Mouse (Mus musculus): Measurements from ENCODE around the gene Fam57b.
"Not testable (repeated sequence)": the region's sequence is repeated elsewhere in the genome, so short reads cannot be mapped to it uniquely, and the experiment has no call there.

Gene Fam57b

DNA sequence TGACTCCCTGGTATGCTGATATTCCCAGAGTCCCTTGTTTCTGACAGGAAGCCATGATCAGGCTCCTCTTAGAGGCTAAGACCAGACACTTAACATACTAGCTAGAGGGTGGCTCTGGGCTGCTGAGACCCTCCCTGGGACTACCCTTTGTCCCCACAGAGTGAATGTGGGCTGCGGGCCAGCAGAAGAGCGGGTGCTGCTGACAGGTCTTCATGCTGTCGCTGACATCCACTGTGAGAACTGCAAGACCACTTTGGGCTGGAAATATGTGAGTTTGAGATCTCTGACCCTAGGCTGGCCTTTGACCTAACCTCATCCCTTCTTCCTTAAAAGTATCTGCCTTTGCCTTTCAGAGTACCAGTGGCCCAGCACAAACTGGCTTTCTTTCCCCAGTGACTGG, 19.3 kb upstream of the Fam57b start:
- no peak for DNase-seq (ENCODE audit: low read depth, low spot score)

DNA sequence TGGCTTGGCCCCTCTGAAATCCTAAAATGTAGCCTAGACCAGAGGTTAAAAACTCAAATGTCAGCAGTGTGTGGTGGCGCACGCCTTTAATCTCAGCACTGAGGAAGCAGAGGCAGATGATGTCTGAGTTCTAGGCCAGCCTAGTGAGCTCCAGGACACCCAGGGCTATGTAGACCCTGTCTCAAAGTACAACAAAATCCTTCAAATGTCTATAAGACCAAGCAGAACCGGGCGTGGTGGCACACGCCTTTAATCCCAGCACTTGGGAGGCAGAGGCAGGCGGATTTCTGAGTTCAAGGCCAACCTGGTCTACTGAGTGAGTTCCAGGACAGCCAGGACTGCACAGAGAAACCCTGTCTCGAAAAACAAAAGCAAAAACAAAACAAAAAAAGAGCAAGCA, 18.4 kb upstream of the Fam57b start:
- not testable (repeated sequence) for DNase-seq (ENCODE audit: low read depth, low spot score)

DNA sequence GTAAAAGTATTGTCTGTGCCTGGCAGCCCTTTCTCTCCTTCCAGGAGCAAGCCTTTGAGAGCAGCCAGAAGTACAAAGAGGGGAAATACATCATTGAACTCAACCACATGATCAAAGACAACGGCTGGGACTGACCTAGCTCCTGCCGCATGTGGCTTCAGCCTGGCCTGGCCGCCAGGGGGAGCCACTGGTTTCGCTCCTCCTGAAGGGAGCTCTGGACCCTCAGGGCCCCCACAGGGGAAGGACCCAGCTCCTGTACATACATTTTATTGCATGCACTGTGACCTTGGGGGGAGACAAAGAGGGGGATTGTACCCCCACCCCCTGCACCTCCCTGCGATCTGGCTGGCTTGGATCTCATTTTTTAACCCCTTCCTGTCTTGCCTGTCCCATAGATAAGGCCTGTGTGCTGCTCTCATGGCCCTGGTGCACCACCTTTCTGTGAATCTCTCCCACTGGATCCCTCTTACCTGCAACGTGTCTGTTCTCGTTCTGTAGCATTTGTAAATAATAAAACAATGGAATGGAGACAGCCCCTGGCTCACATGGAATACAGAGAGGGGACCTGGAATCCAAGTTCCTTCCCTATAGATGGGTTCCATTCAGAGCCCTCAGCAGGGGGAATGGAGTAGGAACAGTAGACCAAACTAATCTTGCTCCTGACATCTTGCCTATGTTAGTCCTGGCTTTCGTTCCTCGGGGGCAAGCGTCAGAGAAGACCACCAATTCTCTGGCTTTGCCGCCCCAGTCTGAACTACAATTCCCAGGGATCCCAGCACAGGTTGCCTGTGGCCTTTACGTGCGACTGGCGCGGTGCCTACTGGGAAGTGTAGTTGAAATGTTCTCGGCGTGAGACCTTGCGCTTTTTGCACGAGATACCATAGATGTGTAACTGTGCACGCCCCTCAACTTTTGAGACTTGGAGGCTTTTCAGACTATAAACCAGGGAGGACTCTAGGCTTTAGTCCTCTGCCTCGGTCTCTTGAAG, 17.2 kb upstream of the Fam57b start:
- DNase-seq (ENCODE audit: low read depth, low spot score), result peak; percentile 87

DNA sequence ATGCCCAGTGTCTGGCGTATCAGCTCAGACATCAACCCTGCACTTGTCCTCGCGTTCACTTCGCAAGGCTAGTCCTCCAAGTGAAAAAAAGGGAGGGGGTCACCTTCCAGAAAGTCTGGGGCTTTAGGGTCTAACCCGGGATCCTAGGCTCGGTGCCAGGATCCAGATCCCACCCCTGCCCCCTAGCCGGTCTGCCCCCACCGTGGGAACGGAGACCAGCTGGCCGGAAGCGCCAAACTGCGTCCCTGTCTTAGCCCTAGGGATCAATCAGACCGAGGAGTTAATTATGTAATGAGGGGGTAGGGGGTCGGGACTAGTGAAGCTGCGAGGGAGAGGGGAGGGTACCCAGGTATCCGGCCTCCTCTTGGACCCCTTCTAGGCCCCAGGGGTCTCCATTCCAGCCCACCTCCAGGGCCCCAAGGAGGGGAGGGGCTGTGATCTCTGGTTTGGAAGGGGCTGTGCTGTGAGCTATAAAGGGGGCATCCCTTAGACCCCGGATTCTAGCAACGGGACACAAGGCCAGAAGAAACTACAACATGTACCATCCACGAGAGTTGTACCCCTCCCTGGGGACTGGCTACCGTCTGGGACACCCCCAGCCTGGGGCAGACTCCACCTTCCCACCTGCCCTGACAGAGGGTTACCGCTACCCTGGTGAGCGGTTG, 16.4 kb upstream of the Fam57b start, which contains the start of gene Tbx6:
Gene Tbx6 (plus strand): TSS at position 513 of the 665 bp plus-strand sequence.
- DNase-seq (ENCODE audit: low read depth, low spot score), result no peak

DNA sequence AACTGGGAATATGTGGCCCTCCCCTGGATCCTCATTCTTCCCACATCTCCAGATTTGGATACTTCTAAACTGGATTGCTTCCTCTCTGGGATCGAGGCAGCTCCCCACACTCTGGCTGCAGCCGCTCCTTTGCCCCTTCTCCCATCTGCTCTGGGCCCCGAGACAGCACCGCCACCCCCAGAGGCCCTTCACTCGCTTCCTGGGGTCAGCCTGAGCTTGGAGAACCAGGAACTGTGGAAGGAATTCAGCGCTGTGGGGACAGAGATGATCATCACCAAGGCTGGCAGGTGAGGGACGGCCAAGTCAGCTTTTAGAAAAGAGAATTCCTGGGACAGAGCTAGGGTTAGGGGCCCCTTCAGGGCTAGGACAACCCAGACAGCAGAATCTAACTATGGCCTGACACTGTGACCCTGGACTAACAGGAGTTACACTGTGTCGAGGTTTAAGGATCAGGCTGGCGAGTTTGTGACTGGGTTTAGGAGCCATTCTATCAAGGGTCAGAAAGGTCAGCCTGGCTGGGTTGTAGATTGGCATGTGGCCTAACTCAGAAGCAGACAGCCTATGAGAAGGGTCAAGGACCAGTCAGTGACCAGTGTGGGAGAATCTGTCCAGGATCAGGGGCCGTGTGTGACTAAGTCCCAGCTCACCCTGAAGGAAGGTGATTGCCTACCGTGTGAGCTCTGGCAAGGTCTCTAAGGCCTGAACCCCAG, 15.7 kb upstream of the Fam57b start:
- no peak for DNase-seq (ENCODE audit: low read depth, low spot score)

DNA sequence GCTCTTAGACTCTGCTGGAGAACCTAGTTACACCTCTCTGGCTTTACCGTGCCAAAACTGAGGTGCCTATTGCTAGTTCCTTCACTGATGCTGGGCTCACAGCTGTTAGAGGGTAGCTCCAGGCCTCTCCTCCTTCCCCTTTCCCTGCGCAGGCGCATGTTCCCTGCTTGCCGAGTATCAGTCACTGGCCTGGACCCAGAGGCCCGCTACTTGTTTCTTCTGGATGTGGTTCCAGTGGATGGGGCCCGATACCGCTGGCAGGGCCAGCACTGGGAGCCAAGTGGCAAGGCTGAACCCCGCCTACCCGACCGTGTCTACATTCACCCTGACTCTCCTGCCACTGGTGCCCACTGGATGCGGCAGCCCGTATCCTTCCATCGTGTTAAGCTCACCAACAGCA, 14.8 kb upstream of the Fam57b start:
- no peak for DNase-seq (ENCODE audit: low read depth, low spot score)

DNA sequence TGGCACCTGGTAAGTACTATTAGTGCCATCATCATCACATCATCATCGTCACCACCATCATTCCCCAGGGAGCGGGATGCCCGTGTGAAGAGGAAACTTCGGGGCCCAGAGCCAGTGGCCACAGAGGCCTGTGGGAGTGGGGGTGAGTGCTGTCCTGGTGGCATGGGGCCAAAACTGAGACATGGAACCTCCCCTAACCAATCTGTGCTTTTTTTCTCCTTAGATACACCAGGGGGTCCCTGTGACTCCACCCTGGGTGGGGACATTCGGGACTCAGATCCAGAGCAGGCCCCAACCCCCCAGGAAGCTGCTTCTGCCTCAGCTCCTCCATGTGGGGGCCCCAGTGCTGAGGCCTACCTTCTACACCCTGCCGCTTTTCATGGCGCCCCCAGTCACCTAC, 13.0 kb upstream of the Fam57b start:
- DNase-seq (ENCODE audit: low read depth, low spot score), result no peak

DNA sequence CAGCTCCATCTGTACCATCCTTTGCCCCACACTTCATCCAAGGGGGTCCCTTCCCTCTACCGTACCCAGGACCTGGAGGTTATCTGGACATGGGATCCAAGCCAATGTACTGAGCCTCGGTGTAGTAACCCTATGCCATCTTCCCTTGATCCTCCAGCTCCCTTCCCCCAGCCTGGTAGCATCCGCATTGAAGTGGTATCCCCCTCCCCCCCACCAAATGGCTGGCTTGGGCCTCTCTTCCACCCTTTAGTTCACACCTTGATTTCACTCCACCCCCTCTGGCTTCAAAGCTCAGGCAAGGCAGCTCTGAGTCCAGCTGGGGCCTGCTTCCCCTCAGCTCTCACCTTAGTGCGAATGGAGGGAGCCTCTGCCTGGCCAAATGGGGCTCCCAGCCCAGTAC, 12.4 kb upstream of the Fam57b start:
- DNase-seq (ENCODE audit: low read depth, low spot score), result peak; percentile 25

DNA sequence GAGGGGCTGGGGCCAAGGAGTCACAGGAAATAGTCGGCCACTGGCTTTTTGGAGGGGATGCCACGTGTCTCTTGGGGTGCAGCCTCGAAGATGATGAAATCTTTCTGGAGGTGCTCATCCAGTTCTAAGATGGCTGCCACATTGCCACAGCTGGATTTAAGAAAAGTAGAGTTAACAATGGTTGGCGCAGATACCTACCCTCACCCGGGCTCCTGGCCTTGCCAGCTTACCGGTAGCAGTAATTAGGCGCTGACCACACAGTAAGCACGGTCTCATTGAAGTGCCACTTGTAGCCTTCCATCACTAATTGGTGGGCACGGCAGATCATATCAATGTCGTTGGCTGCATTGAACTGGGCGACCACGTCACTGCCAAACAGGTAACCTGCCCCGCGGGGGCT, 11.3 kb upstream of the Fam57b start:
- no peak for DNase-seq (ENCODE audit: low read depth, low spot score)

DNA sequence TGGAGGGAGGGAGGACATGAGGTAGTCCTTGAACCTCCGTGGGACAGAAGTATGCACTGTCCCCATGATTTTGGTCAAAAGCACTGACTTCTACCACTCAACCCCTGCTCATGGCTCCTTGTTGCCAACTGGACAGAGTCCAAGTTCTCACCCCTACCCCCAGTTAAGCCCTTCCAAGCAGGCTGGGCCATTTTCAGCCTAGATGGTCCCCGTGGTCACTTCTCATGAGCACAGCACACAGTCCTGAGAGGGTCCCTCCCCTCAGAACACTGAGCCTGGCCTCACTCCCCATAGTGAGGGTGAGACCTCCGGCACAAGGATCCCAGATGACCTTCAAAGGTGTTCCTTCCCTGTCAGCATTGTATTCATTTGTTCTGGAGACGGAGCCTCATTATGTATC, 8.3 kb upstream of the Fam57b start:
- DNase-seq (ENCODE audit: low read depth, low spot score), result no peak

DNA sequence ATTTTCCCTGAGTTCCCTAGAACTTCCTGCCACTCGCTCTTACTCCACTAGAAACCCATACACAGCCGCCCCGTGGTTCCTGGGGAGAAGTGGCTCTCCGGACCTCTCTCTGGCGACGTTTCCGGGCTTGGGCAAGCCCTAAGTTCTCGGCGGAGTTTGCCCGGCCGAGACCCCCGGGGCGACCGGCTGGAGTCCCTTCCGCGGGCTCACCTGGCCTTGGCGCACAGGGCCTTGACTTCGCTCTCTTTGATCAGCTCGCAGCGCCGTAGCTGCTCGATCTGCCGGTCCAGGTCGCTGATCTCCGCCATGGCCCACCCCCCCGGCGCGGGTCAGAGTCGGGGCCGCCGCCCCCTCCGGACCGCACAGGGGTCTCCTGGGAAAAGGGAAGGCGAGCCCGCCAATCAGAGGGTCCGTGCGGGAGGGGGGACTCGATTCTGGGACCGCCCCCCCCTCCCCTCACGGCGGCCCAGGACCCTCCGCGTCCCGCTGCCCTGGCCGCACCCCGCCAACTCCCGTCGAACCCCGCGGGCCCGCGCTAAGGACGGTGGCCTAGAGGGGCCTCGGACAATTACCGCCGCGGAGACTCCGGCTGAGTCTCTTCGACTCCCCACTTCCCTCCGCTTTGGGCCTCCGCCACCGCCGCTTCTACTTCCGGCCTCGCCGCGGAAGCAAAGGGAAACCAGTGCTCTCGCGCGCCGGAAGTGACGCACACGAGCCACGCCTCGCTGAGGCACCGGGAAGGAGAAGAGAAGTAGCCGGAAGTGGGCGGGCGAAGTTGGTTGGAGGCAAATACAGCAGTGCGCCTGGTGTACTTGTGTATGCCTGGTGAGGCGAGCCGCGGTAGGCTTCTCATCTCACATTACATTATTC, 5.4 kb upstream of the Fam57b start, which contains the start of gene Ppp4c:
Gene Ppp4c (minus strand): TSS at position 646 of the 870 bp plus-strand sequence.
- DNase-seq (ENCODE audit: low read depth, low spot score), result peak; percentile 99

DNA sequence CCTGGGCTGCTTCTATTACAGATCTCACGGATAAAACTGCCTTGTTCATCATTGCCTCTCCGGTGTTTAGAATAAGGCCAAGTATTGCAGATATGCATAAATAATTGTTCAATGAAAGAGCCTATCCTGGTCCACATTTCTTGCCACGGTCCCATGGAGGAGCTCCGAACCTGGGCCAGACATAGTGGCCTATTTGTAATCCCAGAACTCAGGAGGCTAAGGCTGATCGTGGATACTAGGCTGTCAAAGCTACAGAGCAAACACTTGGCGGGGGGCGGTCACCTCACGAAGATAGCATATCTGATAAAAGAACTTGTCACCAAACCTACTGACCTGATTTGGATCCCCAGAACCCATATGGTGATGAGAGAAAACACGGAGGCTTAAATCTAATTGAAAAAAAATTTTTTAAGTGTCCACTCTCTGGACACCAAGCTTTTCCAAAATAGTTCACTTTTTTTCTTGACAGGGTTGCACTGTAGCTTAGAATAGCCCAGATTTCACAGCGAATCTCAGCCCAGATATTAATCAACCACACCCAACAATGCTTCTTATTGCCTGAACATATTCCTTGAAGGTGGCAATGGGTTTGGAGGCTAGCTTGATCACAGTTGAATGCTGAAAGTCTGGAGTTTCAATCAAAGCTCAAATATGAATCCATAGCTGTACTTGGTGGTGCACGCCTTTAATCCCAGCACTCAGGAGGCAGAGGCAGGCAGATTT, 4.6 kb upstream of the Fam57b start:
- DNase-seq (ENCODE audit: low read depth, low spot score), result no peak

DNA sequence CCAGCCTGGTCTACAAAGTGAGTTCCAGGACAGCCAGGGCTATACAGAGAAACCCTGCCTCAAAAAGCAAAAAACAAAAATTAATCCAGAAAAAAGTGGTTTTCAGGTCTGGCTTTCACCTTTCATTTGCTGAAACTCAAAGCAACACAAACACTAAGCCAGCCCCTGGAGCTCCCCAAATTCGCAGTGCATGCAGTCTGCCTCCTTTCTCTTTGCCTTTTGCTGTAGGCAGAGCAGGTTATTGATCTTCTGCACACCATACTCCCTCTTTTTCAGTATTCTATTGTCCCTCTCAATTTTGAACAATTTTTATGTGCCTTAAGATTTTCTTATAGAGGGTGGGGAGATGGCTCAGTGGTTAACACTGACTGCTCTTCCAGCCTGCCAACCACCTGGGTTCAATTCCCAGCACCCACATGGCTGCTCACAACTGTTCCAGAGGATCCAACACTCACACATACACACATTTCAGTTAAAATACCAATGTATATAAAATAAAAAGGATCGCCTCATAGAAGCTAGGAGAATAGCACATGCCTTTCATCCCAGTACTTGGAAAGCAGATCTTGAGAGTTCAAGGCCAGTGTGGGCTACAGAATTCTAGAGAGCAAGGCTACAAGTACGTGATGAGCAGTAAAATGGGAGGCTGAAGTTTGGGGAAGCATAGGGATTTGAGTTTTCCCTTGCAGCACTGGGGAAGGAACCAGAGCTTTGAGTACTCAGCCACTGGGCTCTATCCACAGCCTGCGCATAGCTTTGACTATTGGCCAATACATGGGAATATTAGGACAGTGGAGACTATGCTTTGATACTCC, 3.8 kb upstream of the Fam57b start:
- DNase-seq (ENCODE audit: low read depth, low spot score), result no peak

DNA sequence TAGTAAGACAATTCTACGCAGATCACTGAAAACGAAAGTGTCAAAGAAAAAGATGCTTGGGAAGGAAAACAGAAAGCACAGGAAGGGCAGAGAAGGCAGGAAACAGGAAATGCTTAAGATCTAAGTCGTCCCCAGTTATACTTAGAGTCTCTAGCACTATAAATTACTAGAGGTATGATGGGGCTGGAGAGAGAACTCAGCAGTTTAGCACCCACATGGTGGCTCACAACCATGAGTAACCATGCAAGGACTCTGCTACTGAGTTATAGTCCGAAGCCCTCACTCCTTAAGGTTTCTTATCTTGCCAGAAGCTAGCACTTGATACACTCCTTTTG, 3.2 kb upstream of the Fam57b start:
- no peak for DNase-seq (ENCODE audit: low read depth, low spot score)

DNA sequence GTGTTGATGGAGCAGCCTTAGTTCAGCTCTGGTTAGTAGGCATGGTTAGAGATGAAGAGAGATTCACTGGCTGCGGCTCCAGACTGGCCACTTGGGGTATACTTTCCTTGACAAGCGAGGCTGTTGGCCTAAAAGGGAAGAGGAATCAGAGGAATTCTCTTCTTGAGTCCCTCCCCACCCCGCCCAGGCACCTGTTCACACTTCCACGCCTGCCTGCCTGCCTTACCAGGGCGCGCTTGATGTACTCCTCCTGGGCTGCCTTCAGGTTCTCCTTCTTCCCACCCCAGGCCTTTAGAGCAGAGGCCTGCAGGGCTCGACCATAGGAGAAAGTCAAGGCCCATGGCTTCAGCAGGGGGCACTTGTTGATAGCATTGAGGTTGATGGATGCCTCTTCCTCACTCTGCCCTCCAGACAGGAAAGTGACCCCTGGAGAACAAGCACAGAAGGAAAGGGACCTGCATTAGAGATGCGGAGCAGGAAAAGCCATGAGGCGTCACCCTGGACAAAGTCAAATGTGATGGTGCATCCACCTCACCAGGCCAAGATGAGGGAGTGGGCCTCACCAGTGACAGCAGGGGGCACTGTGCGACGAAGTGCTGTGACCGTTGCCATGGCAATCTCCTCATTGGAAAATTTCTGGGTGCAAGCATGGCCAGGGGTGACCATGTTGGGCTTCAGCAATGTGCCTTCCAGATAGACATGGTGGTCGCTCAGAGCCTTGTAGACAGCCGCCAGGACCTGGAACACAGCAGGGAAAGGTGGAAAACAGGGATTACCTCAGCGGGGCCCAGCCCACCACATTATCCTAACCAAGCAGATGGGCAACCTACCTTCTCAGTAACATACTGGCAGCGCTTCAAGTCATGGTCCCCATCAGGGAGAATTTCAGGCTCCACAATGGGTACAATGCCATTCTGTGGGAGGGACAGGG, 1.8 kb upstream of the Fam57b start:
- DNase-seq (ENCODE audit: low read depth, low spot score), result no peak

DNA sequence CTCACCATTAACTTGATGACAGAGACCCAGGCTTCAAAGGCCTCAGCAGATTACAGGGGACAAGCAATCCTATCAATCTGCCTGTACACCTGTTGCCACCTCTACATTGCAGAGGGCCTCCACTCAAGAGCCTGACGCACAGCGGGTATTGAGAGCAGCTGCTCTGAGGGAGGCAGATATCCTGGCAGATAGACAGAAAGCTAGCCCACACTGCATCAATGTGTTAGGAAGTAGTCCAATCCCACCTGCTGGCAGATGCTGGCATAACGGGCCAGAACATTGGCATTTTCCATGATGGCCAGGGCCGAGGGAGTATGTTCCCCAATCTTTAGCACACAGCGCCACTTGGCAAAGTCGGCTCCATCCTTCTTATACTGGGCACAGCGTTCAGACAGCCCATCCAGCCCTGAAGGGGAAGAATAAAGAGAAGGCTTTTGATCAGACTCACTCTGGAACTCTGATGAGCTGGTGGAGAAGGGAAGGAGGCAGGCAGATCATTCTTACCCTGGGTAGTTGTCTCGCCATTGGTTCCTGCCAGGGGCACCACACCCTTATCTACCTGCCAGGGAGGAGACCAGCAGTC, 1.0 kb upstream of the Fam57b start:
- DNase-seq (ENCODE audit: low read depth, low spot score), result no peak

DNA sequence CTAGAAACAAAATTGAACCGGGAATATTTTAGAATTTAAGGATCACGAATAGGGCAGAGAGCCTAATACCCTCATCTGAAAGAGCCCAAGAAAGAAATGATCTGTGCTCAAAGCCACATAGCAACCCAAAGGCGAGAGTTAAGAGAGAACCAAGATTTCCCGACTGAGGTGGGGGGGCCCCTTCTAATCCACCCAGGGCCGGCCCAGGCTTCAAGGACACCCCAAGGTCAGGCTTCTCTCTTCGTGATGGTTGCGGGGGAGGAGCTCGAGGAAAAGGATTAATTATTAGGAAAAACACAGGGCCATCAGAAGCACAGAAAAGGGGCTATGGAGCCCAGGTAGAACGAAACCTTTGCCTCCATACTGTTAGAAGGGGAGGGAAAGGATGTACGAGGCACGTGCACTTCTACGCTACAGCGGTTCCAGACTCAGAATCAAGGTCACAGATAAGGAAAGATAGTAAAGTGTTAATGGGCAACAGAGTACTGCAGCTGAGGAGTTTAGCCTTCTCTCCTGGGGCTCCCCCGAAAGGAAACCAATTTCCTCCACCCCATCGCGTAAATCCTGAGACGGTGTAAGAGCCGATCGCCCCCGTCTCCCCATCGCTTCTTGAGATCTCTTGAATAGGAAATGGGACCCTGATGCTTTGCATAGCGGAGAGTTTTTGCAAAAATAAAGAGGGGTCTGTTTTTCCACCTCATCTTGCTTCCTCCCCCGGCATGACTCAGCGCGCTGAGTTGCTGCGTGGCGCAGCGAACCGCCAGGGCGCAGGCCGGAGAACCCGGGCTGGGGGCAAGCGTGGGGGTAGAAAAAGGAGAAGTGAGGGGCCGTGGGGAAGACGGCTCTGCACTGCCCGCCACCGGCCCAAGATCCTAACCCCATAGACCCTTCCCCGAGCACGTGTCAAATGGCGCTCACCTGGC, 920 bp downstream of the Fam57b start:
- DNase-seq (ENCODE audit: low read depth, low spot score), result peak; percentile 53

All from R1 (cell line).